Mouse (Mus musculus) olfactory bulb, adult 2 months (tissue): ENCODE data around the gene Clec12b.

ENCODE experiments used
- CTCF ChIP-seq: fragments of 200-500 bp; IDR thresholded peaks from 2 replicates; pipeline ENCODE4 v1.5.1; 2012; ENCODE audit warnings: low read depth, mild to moderate bottlenecking, low read length, moderate library complexity; ENCODE audit not compliant: insufficient read depth
- POLR2A ChIP-seq: fragments of 200-500 bp; IDR thresholded peaks from 2 replicates; pipeline ENCODE4 v1.6.1; 2012; ENCODE audit warnings: mild to moderate bottlenecking, low read depth, low read length, moderate library complexity; ENCODE audit not compliant: insufficient read depth

DNA sequence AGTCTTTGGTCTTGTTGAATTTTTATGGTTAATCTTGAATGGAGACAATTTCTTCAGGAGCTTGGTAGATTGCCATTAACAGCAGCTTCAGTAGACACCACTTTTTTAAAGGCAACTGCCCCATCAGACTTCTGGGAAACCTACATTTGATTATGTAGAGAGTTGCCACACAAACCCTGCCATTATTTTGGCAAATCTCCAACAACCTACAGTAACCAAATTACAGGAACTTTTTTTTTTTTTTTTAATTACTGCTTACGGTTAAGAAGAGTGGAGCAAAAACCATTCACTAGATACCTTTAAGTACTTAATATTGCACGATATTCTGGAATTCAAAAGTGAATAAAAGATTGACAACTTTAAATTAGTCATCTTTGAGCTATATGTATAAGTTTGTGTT lies 26.2 kb downstream of the Clec12b start:
- TF ChIP-seq CTCF (no peak), POLR2A (no peak)
